Mouse (Mus musculus): ENCODE results near the gene 4930544D05Rik. TPM values are rescaled to one million over a fixed set of nuclear protein-coding genes. Genes with fewer than 3 reads are reported as not detected.

The 4930544D05Rik gene
- polyA plus RNA-seq, 1 experiment = not detected

DNA sequence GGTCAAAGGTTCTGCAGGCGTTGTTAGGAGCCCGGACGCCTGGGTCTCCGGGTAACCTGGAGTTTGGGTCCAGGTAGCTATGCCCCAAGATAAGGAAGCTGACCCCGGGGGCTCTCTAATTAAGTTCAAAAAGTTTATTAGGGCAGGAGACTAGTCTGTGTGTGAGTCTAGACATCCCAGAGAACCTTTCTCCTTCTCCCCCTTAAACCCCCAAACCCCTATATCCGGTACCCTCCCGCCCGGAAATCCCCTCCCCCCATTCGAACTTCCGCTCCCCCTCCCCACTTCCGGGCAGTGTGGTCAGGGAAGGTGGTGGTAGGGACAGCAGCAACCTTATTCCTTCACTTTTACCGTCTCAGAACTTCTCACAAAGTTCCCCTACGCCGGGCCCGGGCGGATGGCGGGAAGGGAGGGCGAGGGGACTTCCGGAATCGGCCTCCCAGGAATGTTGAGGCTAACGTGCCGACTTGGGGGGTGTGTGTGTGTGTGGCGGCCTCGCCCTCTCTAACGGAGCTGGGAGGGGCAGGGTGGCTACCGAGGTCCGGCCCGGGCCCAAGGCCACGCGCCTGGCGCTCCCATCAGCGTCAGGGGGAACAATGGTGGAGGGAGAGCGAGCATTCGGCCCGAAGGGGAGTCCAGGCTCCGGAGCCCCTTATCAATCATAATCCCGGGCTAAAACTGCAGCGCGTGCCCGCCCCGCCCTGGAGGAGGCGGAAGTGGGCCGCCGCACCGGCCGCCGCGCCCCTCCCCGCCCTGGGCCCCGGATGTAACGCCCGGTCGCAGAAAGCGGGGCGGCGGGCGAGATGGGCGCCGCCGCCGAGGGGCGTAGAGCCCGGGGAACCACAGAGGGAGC, 37.9 kb downstream of the 4930544D05Rik start:
- H3K4me1 ChIP-seq (ENCODE audit: control insufficient read depth, insufficient read depth, low read length) = peaks cover 27% of the 10 kb centered on the region

GRCm38 (mm10) chr11:70654198-70654922, 38.7 kb downstream of the 4930544D05Rik start, which contains the start of gene Pfn1:
Gene Pfn1 (minus strand): TSS chr11:70654644.
- Histone ChIP-seq H3K4me1 (ENCODE audit: control insufficient read depth, insufficient read depth, low read length) (peaks cover 24% of the 10 kb centered on the region), H3K4me3 (replicated peaks; ENCODE audit: extremely low read depth, low read depth, low read length) (peak within 1 kb of the TSS; percentile 93)
- WGBS = under 1% methylated on average over 60 of the region's 61 CpGs
- peak; percentile 70 for DNase-seq
- TF ChIP-seq CTCF (IDR thresholded peaks at IDR 0.05; ENCODE audit: insufficient read depth, low read length) = no peak
- TF ChIP-seq POLR2A (IDR thresholded peaks at IDR 0.05; ENCODE audit: borderline replicate concordance, extremely low read depth, low read depth, low read length) = peak; percentile 89

More for the DNA sequence above, 37.9 kb downstream of the 4930544D05Rik start:
- H3K4me3 ChIP-seq (replicated peaks; ENCODE audit: extremely low read depth, low read depth, low read length) = peak overlapping the region; percentile 93
- WGBS = under 1% methylated on average over 61 of the region's 63 CpGs
- TF ChIP-seq POLR2A (IDR thresholded peaks at IDR 0.05; ENCODE audit: borderline replicate concordance, extremely low read depth, low read depth, low read length) = no peak; the same call in 1 of the 2 replicates
- no peak for TF ChIP-seq CTCF (IDR thresholded peaks at IDR 0.05; ENCODE audit: insufficient read depth, low read length)
- peak; percentile 75 for DNase-seq

DNA sequence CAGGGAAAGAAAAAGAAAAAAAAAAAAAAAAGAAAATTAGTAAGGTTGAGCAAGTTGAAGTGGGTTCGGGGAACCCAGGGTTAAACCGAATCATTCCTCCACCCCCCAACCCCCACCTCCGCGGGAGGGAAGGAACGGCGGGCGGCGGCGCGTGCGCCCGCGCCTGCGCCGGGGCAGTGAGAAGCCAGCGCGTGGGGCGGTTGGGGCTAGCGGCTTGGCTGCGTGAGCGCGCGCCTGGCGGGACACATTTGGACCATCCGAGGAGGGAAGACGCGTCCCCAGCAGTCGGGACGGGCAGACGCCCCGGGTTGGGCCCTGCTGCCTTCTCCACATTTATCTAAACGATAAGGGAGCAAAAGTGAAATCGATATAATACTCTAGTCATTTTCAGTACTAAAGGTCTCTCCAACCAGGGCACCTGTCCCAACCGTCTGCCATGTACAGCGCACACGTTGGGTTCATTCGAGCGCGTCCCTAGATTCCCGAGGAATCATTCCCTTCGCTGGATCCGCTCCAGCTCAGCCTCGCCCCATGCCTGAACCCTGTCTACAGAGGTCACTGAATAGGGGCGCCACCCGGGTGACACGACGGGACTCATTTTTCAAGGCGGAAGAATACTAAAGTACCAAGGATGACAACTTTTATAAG, 39.4 kb downstream of the 4930544D05Rik start:
- peak; percentile 84 for DNase-seq

DNA sequence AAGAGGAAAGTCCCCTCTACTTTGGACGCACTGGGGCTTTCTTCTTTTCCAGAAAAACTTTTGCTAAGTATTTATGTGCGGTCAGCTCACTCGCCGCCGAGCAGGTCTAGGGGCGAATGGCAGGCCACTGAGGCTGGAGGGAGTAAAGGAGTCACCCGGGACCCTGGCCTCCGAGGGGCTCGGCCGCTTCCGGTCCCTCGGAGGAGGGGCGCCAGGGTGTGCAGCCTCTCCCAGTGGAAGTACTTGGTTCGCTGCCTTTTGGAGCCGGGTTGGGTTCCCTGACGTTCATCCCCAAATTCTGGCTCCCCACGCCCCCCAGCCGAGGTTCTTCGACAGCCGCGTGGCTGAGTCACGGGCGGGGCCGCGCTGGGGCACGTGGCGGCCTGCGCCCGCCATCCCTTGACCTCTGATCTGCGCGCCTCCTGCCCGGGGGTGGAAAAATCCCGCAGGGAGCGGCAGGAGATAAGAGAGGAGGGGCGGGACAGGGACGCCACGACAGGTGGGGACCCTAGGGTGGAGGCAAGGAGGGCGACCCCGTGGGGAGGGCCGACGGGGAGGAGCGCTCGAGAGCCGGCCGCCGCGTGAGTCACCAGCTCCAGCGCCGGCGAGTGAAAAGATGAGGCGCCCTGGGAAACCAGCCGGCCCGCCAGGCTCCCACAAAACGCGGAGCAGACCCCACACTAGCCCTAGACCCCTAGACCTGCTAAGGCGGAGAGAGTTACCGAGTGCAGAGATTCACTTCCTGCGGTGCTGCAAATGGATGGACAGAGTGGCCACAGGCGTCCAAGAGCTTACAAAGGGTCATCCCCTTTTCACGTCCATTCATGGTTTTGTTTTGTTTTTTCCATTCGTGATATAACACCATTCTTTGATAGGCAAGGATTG, 40.2 kb downstream of the 4930544D05Rik start:
- TF ChIP-seq CTCF (IDR thresholded peaks at IDR 0.05; ENCODE audit: insufficient read depth, low read length) (no peak), POLR2A (IDR thresholded peaks at IDR 0.05; ENCODE audit: borderline replicate concordance, extremely low read depth, low read depth, low read length) (no peak)
- DNase-seq = peak; percentile 79
- Histone ChIP-seq H3K4me1 (ENCODE audit: control insufficient read depth, insufficient read depth, low read length) (peaks cover 21% of the 10 kb centered on the region), H3K4me3 (replicated peaks; ENCODE audit: extremely low read depth, low read depth, low read length) (peak overlapping the region; percentile 66)
- 3% methylated on average over 59 of the region's 61 CpGs for WGBS

More for the DNA sequence above, 39.4 kb downstream of the 4930544D05Rik start:
- Histone ChIP-seq H3K4me1 (ENCODE audit: control insufficient read depth, insufficient read depth, low read length) (peaks cover 23% of the 10 kb centered on the region), H3K4me3 (replicated peaks; ENCODE audit: extremely low read depth, low read depth, low read length) (peak overlapping the region; percentile 66)
- no peak for TF ChIP-seq CTCF (IDR thresholded peaks at IDR 0.05; ENCODE audit: insufficient read depth, low read length)
- peak; percentile 67; the same call in 1 of the 2 replicates for TF ChIP-seq POLR2A (IDR thresholded peaks at IDR 0.05; ENCODE audit: borderline replicate concordance, extremely low read depth, low read depth, low read length)
- WGBS = under 1% methylated on average over 48 of the region's 48 CpGs

- Histone ChIP-seq H3K4me3 (replicated peaks; ENCODE audit: extremely low read depth, low read depth, low read length) (peak overlapping the region; percentile 61), H3K4me1 (ENCODE audit: control insufficient read depth, insufficient read depth, low read length) (peaks cover 18% of the 10 kb centered on the region)
- TF ChIP-seq POLR2A (IDR thresholded peaks at IDR 0.05; ENCODE audit: borderline replicate concordance, extremely low read depth, low read depth, low read length) = no peak
- no peak for TF ChIP-seq CTCF (IDR thresholded peaks at IDR 0.05; ENCODE audit: insufficient read depth, low read length)
- WGBS = 38% methylated on average over 16 of the region's 16 CpGs
- no peak for DNase-seq
Measured at GRCm38 (mm10) chr11:70656456-70656927, 40.8 kb downstream of the 4930544D05Rik start.

GRCm38 (mm10) chr11:70656964-70657363, 41.3 kb downstream of the 4930544D05Rik start, which contains the start of gene Eno3:
Gene Eno3 (plus strand): TSS chr11:70657202.
- Histone ChIP-seq H3K4me1 (ENCODE audit: control insufficient read depth, insufficient read depth, low read length) (peaks cover 17% of the 10 kb centered on the region), H3K4me3 (replicated peaks; ENCODE audit: extremely low read depth, low read depth, low read length) (peak within 1 kb of the TSS; percentile 61)
- WGBS = 50% methylated on average over 3 of the region's 3 CpGs
- no peak for TF ChIP-seq CTCF (IDR thresholded peaks at IDR 0.05; ENCODE audit: insufficient read depth, low read length)
- no peak for TF ChIP-seq POLR2A (IDR thresholded peaks at IDR 0.05; ENCODE audit: borderline replicate concordance, extremely low read depth, low read depth, low read length)
- DNase-seq = no peak

DNA sequence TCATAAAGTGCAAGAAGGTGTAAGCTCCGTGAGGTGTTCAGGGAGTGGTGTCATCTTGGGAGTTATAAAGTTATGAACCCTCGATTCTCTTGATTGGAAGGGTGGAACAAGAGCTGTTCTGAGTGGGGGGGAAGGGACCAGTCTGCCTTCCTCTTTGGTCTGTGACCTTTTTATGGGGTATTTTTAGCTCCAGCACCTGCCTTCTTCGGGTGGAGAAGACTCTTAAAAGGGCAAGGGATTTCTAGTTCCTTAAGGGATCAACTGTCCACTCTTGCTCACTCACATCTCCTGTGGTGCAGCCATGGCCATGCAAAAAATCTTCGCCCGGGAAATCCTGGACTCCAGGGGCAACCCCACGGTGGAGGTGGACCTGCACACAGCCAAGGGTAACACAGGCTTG, 41.9 kb downstream of the 4930544D05Rik start:
- no peak for DNase-seq
- TF ChIP-seq CTCF (IDR thresholded peaks at IDR 0.05; ENCODE audit: insufficient read depth, low read length) (no peak), POLR2A (IDR thresholded peaks at IDR 0.05; ENCODE audit: borderline replicate concordance, extremely low read depth, low read depth, low read length) (no peak)
- Histone ChIP-seq H3K4me1 (ENCODE audit: control insufficient read depth, insufficient read depth, low read length) (peaks cover 13% of the 10 kb centered on the region), H3K4me3 (replicated peaks; ENCODE audit: extremely low read depth, low read depth, low read length) (no peak overlapping the region)
- 50% methylated on average over 6 of the region's 6 CpGs for WGBS

GRCm38 (mm10) chr11:70657991-70658390, 42.3 kb downstream of the 4930544D05Rik start:
- WGBS = 68% methylated on average over 9 of the region's 9 CpGs
- TF ChIP-seq POLR2A (IDR thresholded peaks at IDR 0.05; ENCODE audit: borderline replicate concordance, extremely low read depth, low read depth, low read length) (no peak), CTCF (IDR thresholded peaks at IDR 0.05; ENCODE audit: insufficient read depth, low read length) (no peak)
- no peak for DNase-seq
- Histone ChIP-seq H3K4me3 (replicated peaks; ENCODE audit: extremely low read depth, low read depth, low read length) (no peak overlapping the region), H3K4me1 (ENCODE audit: control insufficient read depth, insufficient read depth, low read length) (peaks cover 9% of the 10 kb centered on the region)

Data from lung, adult 2 months (tissue).